25 mouse cellular contexts compared by ENCODE assay signal in the genomic region with DNA sequence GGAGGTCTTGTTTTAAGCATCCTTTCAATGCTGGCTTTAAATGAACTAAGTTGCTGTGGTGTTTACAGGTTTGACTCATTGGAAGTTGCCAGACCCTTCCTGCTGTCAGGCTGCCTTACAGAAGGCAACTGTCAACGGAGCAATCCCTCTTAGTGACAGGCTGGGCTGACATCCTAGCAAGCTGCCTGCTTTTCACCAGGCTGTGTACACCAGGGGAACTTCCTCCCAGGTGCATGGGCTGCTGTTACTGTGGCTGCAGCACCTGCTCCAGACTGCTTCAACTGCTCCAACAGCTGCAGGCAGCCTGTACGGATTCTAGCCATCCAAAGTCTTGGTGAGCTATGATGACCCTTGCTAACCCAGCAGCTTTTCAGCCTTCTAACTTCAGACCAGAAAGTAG.
A peak's percentile ranks its signal among the peaks of the same experiment; 100 is the strongest.
DNase-seq lines count a peak whose midpoint lies in the region; ATAC-seq and TF ChIP-seq lines count a peak whose summit lies in the region.
"Had no signal": no experiment of that assay in that cellular context is flagged by ENCODE, and none has a peak within 500 bp of the region (broad histone marks: within the 10 kb centered on the region; RNA-seq: fewer than 3 reads in every experiment).

No protein-coding gene starts in this region.

- WGBS in thymus, adult 2 months = 5% methylated on average over 2 of the region's 2 CpGs
- 67% methylated on average over 2 of the region's 2 CpGs for WGBS in hindbrain, postnatal 0 days

- no peak overlapping the region for H3K4me2 ChIP-seq in CH12.LX (ENCODE audit: insufficient read depth, low read depth, poor library complexity, severe bottlenecking)
- H3K4me2 ChIP-seq in hindbrain, postnatal 0 days (ENCODE audit: low read depth, low read length) = no peak overlapping the region
- H3K4me2 ChIP-seq: heart, embryonic 13.5 days; limb, embryonic 12.5 days; liver, embryonic 13.5 days; lung, embryonic 15.5 days; midbrain, embryonic 13.5 days; neural tube, embryonic 13.5 days; stomach, embryonic 15.5 days had no signal

- no peaks in the 10 kb centered on the region for H3K79me2 ChIP-seq in CH12.LX (replicated peaks; ENCODE audit: control insufficient read depth, extremely low read depth, insufficient read depth, poor library complexity, severe bottlenecking)

- dilution Hi-C loops in CH12.LX (cut with MboI; ENCODE audit: extremely low pct_ligation_motif_present, extremely low pct_unique_long_range_greater_than_20kb, low sequenced_read_pairs) = no loop called here

- no peak overlapping the region for H3K9ac ChIP-seq in CH12.LX (ENCODE audit: insufficient read depth, low read depth)
- no peak overlapping the region for H3K9ac ChIP-seq in hindbrain, postnatal 0 days (replicated peaks; ENCODE audit: low read length)
- H3K9ac ChIP-seq: heart, embryonic 13.5 days; limb, embryonic 12.5 days; liver, embryonic 13.5 days; lung, embryonic 15.5 days; midbrain, embryonic 13.5 days; neural tube, embryonic 13.5 days; stomach, embryonic 15.5 days had no signal

- H3K27me3 ChIP-seq in CH12.LX (replicated peaks) = no peaks in the 10 kb centered on the region
- no peaks in the 10 kb centered on the region for H3K27me3 ChIP-seq in thymus, adult 2 months (ENCODE audit: control insufficient read depth, insufficient read depth, low read length)
- no peaks in the 10 kb centered on the region for H3K27me3 ChIP-seq in hindbrain, postnatal 0 days (ENCODE audit: insufficient read depth, low read length)
- H3K27me3 ChIP-seq: heart, embryonic 13.5 days; limb, embryonic 12.5 days; liver, embryonic 13.5 days; lung, embryonic 15.5 days; midbrain, embryonic 13.5 days; neural tube, embryonic 13.5 days; Patski; stomach, embryonic 15.5 days had no signal

- no peak for TF ChIP-seq EP300 in CH12.LX (IDR thresholded peaks at IDR 0.05; ENCODE audit: low read length)

- peaks cover 4 to 43% of the 10 kb centered on the region in 2 experiments for H3K4me1 ChIP-seq in CH12.LX (ENCODE audit: control insufficient read depth in 1 of 2, insufficient read depth in 2 of 2)
- peaks cover 19% of the 10 kb centered on the region for H3K4me1 ChIP-seq in thymus, adult 2 months (replicated peaks; ENCODE audit: control insufficient read depth, insufficient read depth, low read length)
- no peaks in the 10 kb centered on the region for H3K4me1 ChIP-seq in hindbrain, postnatal 0 days (ENCODE audit: insufficient read depth, low read length)
- H3K4me1 ChIP-seq: hindbrain, embryonic 10.5 days; limb, embryonic 12.5 days; liver, embryonic 13.5 days; lung, embryonic 15.5 days; midbrain, embryonic 13.5 days; neural tube, embryonic 13.5 days; stomach, embryonic 15.5 days had no signal

- no peaks in the 10 kb centered on the region for H3K36me3 ChIP-seq in CH12.LX (replicated peaks in 1 of 2; ENCODE audit: control insufficient read depth in 1 of 2, insufficient read depth in 1 of 2, low read length in 1 of 2)
- no peaks in the 10 kb centered on the region for H3K36me3 ChIP-seq in thymus, adult 2 months (ENCODE audit: control insufficient read depth, insufficient read depth, low read length)
- H3K36me3 ChIP-seq in hindbrain, postnatal 0 days (ENCODE audit: insufficient read depth, low read length) = no peaks in the 10 kb centered on the region
- H3K36me3 ChIP-seq: heart, embryonic 13.5 days; hindbrain, embryonic 10.5 days; limb, embryonic 12.5 days; liver, embryonic 13.5 days; lung, embryonic 15.5 days; midbrain, embryonic 13.5 days; neural tube, embryonic 13.5 days; stomach, embryonic 15.5 days had no signal

- TF ChIP-seq POLR2A in CH12.LX (IDR thresholded peaks at IDR 0.05; ENCODE audit: low read depth, low read length) = no peak
- TF ChIP-seq POLR2A in thymus, adult 2 months (IDR thresholded peaks at IDR 0.05; ENCODE audit: control insufficient read depth, extremely low read depth, insufficient read depth, low read length, poor library complexity) = 0 out of 2 replicates have a peak, but pooled peaks have one; percentile 34

- H3K4me3 ChIP-seq in CH12.LX (replicated peaks in 1 of 3; ENCODE audit: low read depth in 2 of 3, low read length in 2 of 3, poor library complexity in 1 of 3) = no peak overlapping the region
- no peak overlapping the region for H3K4me3 ChIP-seq in thymus, adult 2 months (ENCODE audit: control insufficient read depth, insufficient read depth, low read length)
- no peak overlapping the region for H3K4me3 ChIP-seq in hindbrain, postnatal 0 days (ENCODE audit: low read length)
- H3K4me3 ChIP-seq: heart, embryonic 13.5 days; hindbrain, embryonic 10.5 days; limb, embryonic 12.5 days; liver, embryonic 13.5 days; lung, embryonic 15.5 days; midbrain, embryonic 13.5 days; neural tube, embryonic 13.5 days; stomach, embryonic 15.5 days had no signal

- no peak for TF ChIP-seq CTCF in CH12.LX (conservative IDR thresholded peaks at IDR 0.05 in 1 of 2, IDR thresholded peaks at IDR 0.05 in 1 of 2; ENCODE audit: low read depth in 2 of 2, low read length in 2 of 2)
- 0 out of 2 replicates have a peak, but pooled peaks have one; percentile 46 for TF ChIP-seq CTCF in thymus, adult 2 months (IDR thresholded peaks at IDR 0.05; ENCODE audit: borderline replicate concordance, control insufficient read depth, extremely low read depth, insufficient read depth, low read length, poor library complexity)
- no peak for TF ChIP-seq CTCF in hindbrain, postnatal 0 days (IDR thresholded peaks at IDR 0.05; ENCODE audit: low read depth)

- H3K9me3 ChIP-seq in CH12.LX (replicated peaks; ENCODE audit: low read length) = peaks cover 4% of the 10 kb centered on the region
- no peaks in the 10 kb centered on the region for H3K9me3 ChIP-seq in hindbrain, postnatal 0 days (ENCODE audit: low read length)
- H3K9me3 ChIP-seq: heart, embryonic 13.5 days; hindbrain, embryonic 10.5 days; limb, embryonic 12.5 days; liver, embryonic 13.5 days; lung, embryonic 15.5 days; midbrain, embryonic 13.5 days; neural tube, embryonic 13.5 days; stomach, embryonic 15.5 days had no signal

- H3K27ac ChIP-seq in CH12.LX (ENCODE audit: insufficient read depth, low read depth) = no peak overlapping the region
- H3K27ac ChIP-seq in thymus, adult 2 months (ENCODE audit: control insufficient read depth, insufficient read depth, low read length) = peak overlapping the region; percentile 87
- H3K27ac ChIP-seq in hindbrain, postnatal 0 days = no peak overlapping the region
- H3K27ac ChIP-seq: heart, embryonic 13.5 days; hindbrain, embryonic 10.5 days; kidney, postnatal 0 days; limb, embryonic 12.5 days; liver, embryonic 13.5 days; lung, embryonic 15.5 days; macrophage; midbrain, embryonic 13.5 days; neural tube, embryonic 13.5 days; stomach, embryonic 15.5 days had no signal

- ATAC-seq in hematopoietic stem cell, adult 5-6 weeks (replicated peaks in 1 of 2; ENCODE audit: insufficient read depth in 1 of 2, low FRiP score in 2 of 2, low TSS enrichment in 1 of 2, low read depth in 1 of 2, poor library complexity in 2 of 2, severe bottlenecking in 2 of 2) = peak; percentile 38 to 67; a peak in 3 of 4 replicates
- ATAC-seq in activated CD4-positive, CD25-positive, alpha-beta regulatory T cell, adult 4 months = no peak
- ATAC-seq in hindbrain, postnatal 0 days = no peak
- ATAC-seq: midbrain, embryonic 13.5 days; Patski had no signal

- peak; percentile 83 for DNase-seq in A20 (ENCODE audit: low read depth, low spot score)
- DNase-seq in CH12.LX (ENCODE audit: extremely low read depth) = peak; percentile 52
- peak; percentile 81 for DNase-seq in thymus, adult 2 months
- DNase-seq in left cerebral cortex, adult 18-20 months (ENCODE audit: low spot score in 2 of 2) = no peak
- DNase-seq in hindbrain, postnatal 0 days (ENCODE audit: low spot score) = no peak
- no peak for DNase-seq in gastrocnemius, postnatal 25 days
- DNase-seq: adrenal gland, postnatal 10 days; cerebellum, adult 11 months; cerebellum, postnatal 10 days; embryo, embryonic 11 days; kidney, adult 18-20 months; liver, embryonic 13.5 days; spleen, adult 18-20 months had no signal

- no peak for TF ChIP-seq RAD21 in CH12.LX (IDR thresholded peaks at IDR 0.05; ENCODE audit: low read depth, low read length)

- in situ Hi-C loops in CH12.LX (cut with MboI; ENCODE audit: low pct_ligation_motif_present, low pct_unique_long_range_greater_than_20kb, low sequenced_read_pairs) = no loop called here

TF ChIP-seq in CH12.LX, 34 proteins besides CTCF, POLR2A, EP300 and RAD21:
- TF ChIP-seq ZNF384 (IDR thresholded peaks at IDR 0.05; ENCODE audit: low read depth, low read length) (no peak), MXI1 (IDR thresholded peaks at IDR 0.05; ENCODE audit: low read depth, low read length) (no peak), BHLHE40 (IDR thresholded peaks at IDR 0.05; ENCODE audit: low read depth, low read length) (no peak), ZMIZ1 (IDR thresholded peaks at IDR 0.05; ENCODE audit: low read depth, low read length) (no peak), TCF12 (IDR thresholded peaks at IDR 0.05; ENCODE audit: low read depth, low read length) (peak; percentile 94), HCFC1 (IDR thresholded peaks at IDR 0.05; ENCODE audit: low read depth, low read length) (no peak)

Comparison
In these comparisons a context has a peak if more than half of its experiments do, and no peak if none do; other contexts are left out.
1. DNase-seq: peak in A20 (single experiment), CH12.LX (single experiment) and thymus, adult 2 months (single experiment); none in left cerebral cortex, adult 18-20 months (0 of 2), hindbrain, postnatal 0 days (single experiment) and gastrocnemius, postnatal 25 days (single experiment).
2. ATAC-seq: peak in hematopoietic stem cell, adult 5-6 weeks (2 of 2); none in activated CD4-positive, CD25-positive, alpha-beta regulatory T cell, adult 4 months (single experiment) and hindbrain, postnatal 0 days (single experiment).